Mouse (Mus musculus) intestine, embryonic 15.5 days (tissue): ENCODE results near the gene Serpine1. TPM values are rescaled to one million over a fixed set of nuclear protein-coding genes. Genes with fewer than 3 reads are reported as not detected.

Experiments
- ATAC-seq: fragments of 200-750 bp; cut with Nextera tagmentation; 2 replicates; pipeline ENCODE4 v1.8.0; 2017; ENCODE audit warnings: moderate TSS enrichment, moderate library complexity
- H3K27ac ChIP-seq: fragments of 300-500 bp; sonication (generic); 2 replicates; pipeline ENCODE4 v1.5.1; 2015; ENCODE audit warnings: mild to moderate bottlenecking, inconsistent platforms
- H3K27me3 ChIP-seq: fragments of 300-500 bp; sonication (generic); replicated peaks from 2 replicates; pipeline ENCODE4 v1.6.1; 2015; ENCODE audit warnings: inconsistent platforms
- H3K36me3 ChIP-seq: fragments of 300-500 bp; sonication (generic); 2 replicates; pipeline ENCODE4 v1.6.1; 2015; ENCODE audit warnings: inconsistent platforms
- H3K4me1 ChIP-seq: fragments of 300-500 bp; sonication (generic); replicated peaks from 2 replicates; pipeline ENCODE4 v1.6.1; 2015; ENCODE audit warnings: inconsistent platforms
- H3K4me2 ChIP-seq: fragments of 300-500 bp; sonication (generic); replicated peaks from 2 replicates; pipeline ENCODE4 v1.6.1; 2015; ENCODE audit warnings: mild to moderate bottlenecking, inconsistent platforms
- H3K4me3 ChIP-seq: fragments of 300-500 bp; sonication (generic); replicated peaks from 2 replicates; pipeline ENCODE4 v1.5.1; 2015; ENCODE audit warnings: inconsistent platforms
- H3K9ac ChIP-seq: fragments of 300-500 bp; sonication (generic); 2 replicates; pipeline ENCODE4 v1.6.1; 2015; ENCODE audit warnings: inconsistent platforms
- H3K9me3 ChIP-seq: fragments of 300-500 bp; sonication (generic); 2 replicates; pipeline ENCODE4 v1.6.1; 2016; ENCODE audit warnings: inconsistent platforms
- WGBS: fragments of 180-500 bp; shearing (Covaris S2); methylation state at CpG from one replicate; pipeline ENCODE4 v1.1.7; 2015; 5-methylcytosine and 5-hydroxymethylcytosine counted together
- polyA plus RNA-seq: library from polyadenylated mRNA; unstranded; fragments of >200 nt; fragmentation: Nextera tagmentation; extraction: Ambion mirVana; gene quantifications from 2 replicates; pipeline ENCODE4 v1.2.1, GENCODE M21; 2015

The Serpine1 gene
- polyA plus RNA-seq, 1 experiment from 2014 or later: 0.34 TPM

DNA sequence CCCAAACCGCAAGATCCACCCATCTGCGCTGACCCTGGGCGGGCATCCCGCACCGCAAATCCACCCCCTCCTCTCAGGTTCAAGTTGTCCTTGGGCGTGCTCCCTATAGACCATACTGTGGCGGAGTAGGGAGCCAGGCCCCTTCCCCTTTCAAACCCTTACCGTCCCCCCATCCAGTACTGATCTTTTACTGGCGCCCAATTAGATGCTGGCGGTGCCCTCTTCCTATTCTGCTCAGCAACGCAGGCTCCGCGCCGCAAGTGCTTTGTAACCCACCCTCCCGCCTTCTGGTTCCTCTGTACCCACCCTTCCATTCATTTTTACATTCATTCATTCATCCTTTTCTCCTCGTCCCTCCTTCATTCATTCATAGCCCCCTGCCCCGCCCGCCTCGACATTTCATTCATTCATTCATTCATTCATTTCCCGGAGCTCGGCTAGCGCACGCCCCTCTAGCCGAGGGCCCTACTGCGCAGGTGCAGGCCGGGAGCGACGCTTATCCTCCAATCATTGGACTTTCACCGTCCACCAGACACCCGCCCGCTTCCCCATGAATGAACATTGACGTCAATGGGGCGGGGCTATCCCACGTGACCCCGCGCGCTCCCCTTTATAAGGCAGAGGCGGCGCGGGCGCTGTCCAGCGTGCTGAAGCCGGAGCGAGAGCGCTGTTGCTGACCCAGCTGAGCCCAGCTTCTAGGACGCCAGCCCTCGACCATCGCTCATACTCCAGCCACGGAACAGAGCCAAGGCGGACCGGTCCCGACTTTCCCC lies 42.2 kb downstream of the Serpine1 start:
- ATAC-seq: peak; percentile 75
- no peak overlapping the region for H3K27ac ChIP-seq
- H3K27me3 ChIP-seq: peaks cover 69% of the 10 kb centered on the region
- H3K4me1 ChIP-seq: peaks cover 34% of the 10 kb centered on the region
- H3K9me3 ChIP-seq: no peaks in the 10 kb centered on the region
- peak overlapping the region; percentile 30 for H3K4me3 ChIP-seq
- H3K36me3 ChIP-seq: no peaks in the 10 kb centered on the region
- H3K9ac ChIP-seq: no peak overlapping the region; the same call in 1 of the 2 replicates
- under 1% methylated on average over 52 of the region's 52 CpGs for WGBS
- H3K4me2 ChIP-seq: peak overlapping the region; percentile 71

DNA sequence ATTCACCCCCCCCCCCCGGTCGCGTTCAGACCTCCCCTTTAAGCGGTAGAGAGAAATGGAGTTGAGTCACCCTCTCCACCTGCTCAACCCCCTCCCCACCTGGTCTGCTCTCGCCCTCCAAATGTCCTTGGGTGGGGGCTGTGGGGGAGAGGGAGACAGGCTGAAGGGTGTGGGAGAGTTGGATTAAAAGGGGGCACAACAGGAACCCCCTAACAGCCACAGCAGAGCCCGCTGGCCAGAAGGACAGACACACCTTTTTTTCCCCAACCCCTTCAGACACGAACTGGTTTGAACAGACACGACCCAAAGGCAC lies 42.8 kb downstream of the Serpine1 start:
- Histone ChIP-seq H3K9ac (no peak overlapping the region; the same call in 1 of the 2 replicates), H3K27ac (no peak overlapping the region), H3K9me3 (no peaks in the 10 kb centered on the region), H3K4me1 (peaks cover 34% of the 10 kb centered on the region), H3K4me2 (peak overlapping the region; percentile 71), H3K4me3 (peak overlapping the region; percentile 30), H3K27me3 (peaks cover 75% of the 10 kb centered on the region), H3K36me3 (no peaks in the 10 kb centered on the region)
- WGBS: under 1% methylated on average over 8 of the region's 8 CpGs
- no peak for ATAC-seq

DNA sequence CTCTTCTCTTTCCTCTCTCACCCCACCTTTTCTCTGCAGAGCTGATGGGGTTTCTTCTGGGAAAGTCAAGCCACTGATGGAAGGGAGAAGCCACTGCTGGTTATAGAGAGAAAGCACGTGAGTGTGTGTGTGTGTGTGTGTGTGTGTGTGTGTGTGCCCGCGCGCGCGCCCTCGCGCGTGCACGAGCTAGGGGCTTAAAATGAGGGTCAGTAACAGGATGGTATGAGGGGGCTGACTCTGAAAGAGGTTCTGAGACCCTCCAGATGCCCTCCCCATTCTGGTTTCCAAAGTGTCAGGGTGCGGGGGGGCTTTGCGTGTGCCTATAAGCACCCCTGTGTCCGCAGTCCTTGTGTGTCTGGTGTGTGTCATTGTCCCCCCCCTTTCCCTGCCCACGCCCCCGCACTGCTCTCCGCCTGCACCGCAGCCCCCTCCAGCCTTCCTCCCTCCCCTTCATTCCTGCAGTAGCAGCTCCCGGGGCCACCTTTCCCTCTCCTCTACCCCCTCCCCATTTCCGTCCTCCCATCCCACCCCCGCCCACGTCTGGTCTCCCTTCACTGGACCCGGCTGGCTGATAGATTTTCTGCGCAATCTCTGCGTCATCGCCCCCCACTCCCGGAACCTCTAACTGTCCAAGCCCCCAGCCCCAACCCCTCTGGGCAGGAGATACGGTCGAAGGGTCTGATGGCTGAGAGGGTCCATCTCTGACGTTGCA lies 43.4 kb downstream of the Serpine1 start:
- no peak for ATAC-seq
- peak overlapping the region; percentile 71; the same call in 1 of the 2 replicates for H3K4me2 ChIP-seq
- H3K27ac ChIP-seq: no peak overlapping the region
- H3K9ac ChIP-seq: no peak overlapping the region
- no peaks in the 10 kb centered on the region for H3K36me3 ChIP-seq
- peaks cover 34% of the 10 kb centered on the region for H3K4me1 ChIP-seq
- no peaks in the 10 kb centered on the region for H3K9me3 ChIP-seq
- WGBS: 4% methylated on average over 26 of the region's 29 CpGs
- H3K27me3 ChIP-seq: peaks cover 79% of the 10 kb centered on the region
- no peak overlapping the region for H3K4me3 ChIP-seq

DNA sequence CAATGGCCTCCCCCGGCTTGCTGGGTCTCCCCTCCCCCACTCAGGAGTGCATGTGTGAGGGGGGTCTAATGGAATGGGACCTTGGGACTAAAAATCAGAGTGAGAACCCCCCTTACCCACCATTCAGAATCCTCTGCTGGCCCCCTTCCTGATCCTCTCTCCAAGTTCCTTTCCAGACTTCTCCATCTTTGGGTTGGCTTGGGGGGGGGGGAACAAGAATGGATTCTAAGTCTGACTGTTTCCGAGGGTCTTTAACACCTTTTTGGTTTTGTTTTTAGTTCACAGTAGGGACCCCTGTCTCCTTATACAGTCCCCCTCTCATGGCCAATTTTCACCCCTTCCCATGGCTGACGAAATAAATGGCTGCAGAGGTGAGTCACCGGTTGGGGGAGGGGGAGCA lies 46.0 kb downstream of the Serpine1 start, which contains the start of gene Vgf:
TSS of gene Vgf (plus strand) at position 301 of the 400 bp plus-strand sequence.
- ATAC-seq: no peak
- H3K4me1 ChIP-seq: peaks cover 16% of the 10 kb centered on the region
- H3K36me3 ChIP-seq: no peaks in the 10 kb centered on the region
- no peak within 1 kb of the TSS for H3K27ac ChIP-seq
- H3K4me3 ChIP-seq: 0 out of 2 replicates have a peak within 1 kb of the TSS, but pooled peaks have one; percentile 16
- no peaks in the 10 kb centered on the region for H3K9me3 ChIP-seq
- 23% methylated on average over 4 of the region's 4 CpGs for WGBS
- H3K4me2 ChIP-seq: 0 out of 2 replicates have a peak within 1 kb of the TSS, but pooled peaks have one; percentile 15
- H3K27me3 ChIP-seq: peaks cover 66% of the 10 kb centered on the region
- H3K9ac ChIP-seq: no peak within 1 kb of the TSS

DNA sequence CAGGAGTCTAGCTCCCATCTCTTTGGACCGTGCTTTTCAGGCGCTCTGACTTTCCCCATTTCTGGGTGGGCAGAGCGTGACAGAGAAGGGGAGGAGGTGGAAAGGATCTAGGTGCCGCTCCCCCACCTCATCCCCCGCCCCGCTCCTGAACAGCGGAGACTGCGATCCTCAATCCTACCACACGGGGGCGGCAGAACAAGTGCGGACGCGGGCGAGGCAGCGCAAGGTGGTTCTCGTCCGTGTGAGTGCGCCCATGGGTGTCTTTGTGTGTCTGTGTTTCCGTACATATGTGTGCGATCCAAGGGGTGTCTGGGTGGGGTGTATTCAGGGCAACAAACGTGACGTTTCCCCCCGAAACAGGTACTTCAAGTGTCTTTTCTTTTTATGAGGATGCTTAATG lies 46.9 kb downstream of the Serpine1 start:
- H3K4me1 ChIP-seq: peaks cover 8% of the 10 kb centered on the region; the same call in 1 of the 2 replicates
- under 1% methylated on average over 23 of the region's 23 CpGs for WGBS
- no peak overlapping the region for H3K27ac ChIP-seq
- H3K4me2 ChIP-seq: 0 out of 2 replicates have a peak overlapping the region, but pooled peaks have one; percentile 15
- no peak overlapping the region for H3K9ac ChIP-seq
- no peaks in the 10 kb centered on the region for H3K9me3 ChIP-seq
- no peaks in the 10 kb centered on the region for H3K36me3 ChIP-seq
- 0 out of 2 replicates have a peak overlapping the region, but pooled peaks have one; percentile 16 for H3K4me3 ChIP-seq
- ATAC-seq: peak; percentile 26; the same call in 1 of the 2 replicates
- H3K27me3 ChIP-seq: peaks cover 61% of the 10 kb centered on the region

DNA sequence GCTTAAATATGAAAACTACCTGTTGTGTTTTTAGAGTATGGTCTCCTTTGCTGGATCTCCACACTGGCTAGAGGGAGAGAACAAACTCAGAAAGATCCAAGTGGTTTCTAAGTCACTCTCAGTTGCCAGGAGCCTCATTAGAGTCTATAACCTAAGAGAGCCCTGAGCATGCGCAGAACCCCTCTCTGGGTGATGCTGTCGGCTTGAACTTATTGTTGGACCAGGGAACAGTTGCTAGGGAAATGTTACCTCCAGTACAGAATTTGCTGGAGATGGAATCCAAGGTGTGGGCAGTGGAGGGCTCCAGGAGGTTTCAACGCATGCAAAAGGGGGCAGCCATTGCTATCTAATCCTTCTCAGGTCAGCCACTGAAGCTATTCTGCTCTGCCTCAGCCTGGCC lies 47.8 kb downstream of the Serpine1 start:
- peaks cover 3% of the 10 kb centered on the region; the same call in 1 of the 2 replicates for H3K4me1 ChIP-seq
- no peak overlapping the region for H3K4me2 ChIP-seq
- 57% methylated on average over 3 of the region's 3 CpGs for WGBS
- H3K4me3 ChIP-seq: no peak overlapping the region
- H3K9ac ChIP-seq: no peak overlapping the region
- H3K27me3 ChIP-seq: peaks cover 56% of the 10 kb centered on the region
- H3K27ac ChIP-seq: no peak overlapping the region
- H3K9me3 ChIP-seq: no peaks in the 10 kb centered on the region
- no peak for ATAC-seq
- no peaks in the 10 kb centered on the region for H3K36me3 ChIP-seq

DNA sequence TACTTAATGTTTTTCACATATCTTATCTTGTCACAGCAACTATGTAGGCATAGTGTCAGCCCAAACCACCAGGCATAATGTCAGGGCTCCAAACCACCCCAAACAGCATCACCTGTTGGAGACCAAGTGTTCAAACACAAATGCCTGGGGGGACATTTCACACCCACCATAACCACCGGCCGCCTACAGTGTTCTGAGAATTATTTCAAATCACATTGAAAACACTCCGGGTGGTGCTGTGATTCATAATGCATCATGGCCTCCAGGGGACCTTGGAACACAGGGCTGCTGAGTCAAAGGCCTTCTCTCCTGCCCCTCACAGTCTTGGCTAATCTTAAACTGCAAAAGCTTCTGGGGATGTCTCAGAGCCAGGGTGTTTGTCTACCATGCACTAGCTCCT lies 56.2 kb downstream of the Serpine1 start:
- WGBS: 85% methylated on average over 3 of the region's 3 CpGs
- Histone ChIP-seq H3K4me1 (no peaks in the 10 kb centered on the region), H3K4me2 (no peak overlapping the region), H3K9ac (no peak overlapping the region), H3K27me3 (0 out of 2 replicates have a peak, but pooled peaks cover 3% of the 10 kb centered on the region), H3K27ac (no peak overlapping the region), H3K4me3 (no peak overlapping the region), H3K9me3 (no peaks in the 10 kb centered on the region), H3K36me3 (no peaks in the 10 kb centered on the region)
- no peak for ATAC-seq

DNA sequence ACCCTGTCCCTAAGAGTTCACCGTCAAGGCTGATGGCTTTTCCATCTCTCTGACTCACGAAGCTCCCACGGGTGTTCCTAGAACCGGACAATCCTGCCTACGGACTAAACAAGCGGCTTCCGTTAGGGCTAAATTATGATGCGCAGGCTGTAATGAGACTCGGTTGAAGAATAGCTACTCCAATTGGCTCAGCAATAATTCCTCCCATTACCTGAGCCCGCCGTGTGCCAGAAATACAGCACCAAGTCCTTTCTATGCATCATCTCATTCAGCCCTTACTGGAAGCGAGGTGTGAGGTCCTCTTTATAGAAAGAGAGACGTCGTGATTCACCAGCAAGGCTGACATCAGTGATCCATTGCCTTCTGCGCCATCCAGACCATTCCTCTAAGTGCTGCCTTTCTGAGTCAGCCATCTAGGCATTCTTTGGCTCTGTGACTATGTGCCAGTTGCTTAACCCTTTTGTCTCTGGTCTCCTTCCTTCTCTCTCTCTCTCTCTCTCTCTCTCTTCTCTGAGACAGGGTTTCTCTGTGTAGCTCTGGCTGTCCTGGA lies 59.6 kb downstream of the Serpine1 start:
- H3K9ac ChIP-seq: no peak overlapping the region
- no peak for ATAC-seq
- no peaks in the 10 kb centered on the region for H3K9me3 ChIP-seq
- no peaks in the 10 kb centered on the region for H3K4me1 ChIP-seq
- H3K4me2 ChIP-seq: no peak overlapping the region
- H3K27ac ChIP-seq: no peak overlapping the region
- H3K4me3 ChIP-seq: no peak overlapping the region
- 0 out of 2 replicates have a peak, but pooled peaks cover 2% of the 10 kb centered on the region for H3K27me3 ChIP-seq
- no peaks in the 10 kb centered on the region for H3K36me3 ChIP-seq
- WGBS: 71% methylated on average over 15 of the region's 15 CpGs

Other genes starting within 250 kb of the Serpine1 start
- 9.6 and 10.8 TPM in 2 replicates for gene Col26a1, start 189.1 kb downstream of the Serpine1 start, polyA plus RNA-seq
- 54.4 and 55.0 TPM in 2 replicates for gene Ift22, start 164.1 kb downstream of the Serpine1 start, polyA plus RNA-seq
- gene Fis1, start 119.0 kb downstream of the Serpine1 start, polyA plus RNA-seq: 258 and 259 TPM in 2 replicates
- 18.4 and 24.9 TPM in 2 replicates for gene Cldn15, start 105.7 kb downstream of the Serpine1 start, polyA plus RNA-seq
- 41.1 and 42.8 TPM in 2 replicates for gene Plod3, start 85.2 kb downstream of the Serpine1 start, polyA plus RNA-seq
- 99.9 and 111 TPM in 2 replicates for gene Znhit1, start 84.2 kb downstream of the Serpine1 start, polyA plus RNA-seq
- 0.66 and 0.85 TPM in 2 replicates for gene Vgf, start 45.9 kb downstream of the Serpine1 start, polyA plus RNA-seq
- gene Ap1s1, start 26.1 kb downstream of the Serpine1 start, polyA plus RNA-seq: 230 and 242 TPM in 2 replicates
- 7.5 and 8.4 TPM in 2 replicates for gene Trim56, start 43.9 kb upstream of the Serpine1 start, polyA plus RNA-seq
- gene Muc3, start 77.1 kb upstream of the Serpine1 start, polyA plus RNA-seq: 3.8 and 4.6 TPM in 2 replicates
- 15.3 and 15.4 TPM in 2 replicates for gene Muc3a, start 140.1 kb upstream of the Serpine1 start, polyA plus RNA-seq
- 9.5 and 9.7 TPM in 2 replicates for gene Ache, start 215.3 kb upstream of the Serpine1 start, polyA plus RNA-seq
- 7.8 and 8.5 TPM in 2 replicates for gene Ufsp1, start 222.4 kb upstream of the Serpine1 start, polyA plus RNA-seq
- gene Srrt, start 235.4 kb upstream of the Serpine1 start, polyA plus RNA-seq: 117 and 120 TPM in 2 replicates
- gene Trip6, start 242.1 kb upstream of the Serpine1 start, polyA plus RNA-seq: 63.9 and 64.8 TPM in 2 replicates